Mouse (Mus musculus): ENCODE measurements around the gene Dgki. TPM values are rescaled to one million over a fixed set of nuclear protein-coding genes. Genes with fewer than 3 reads are reported as not detected.

Dgki gene
- polyA plus RNA-seq, 1 experiment from 2014 or later: 0.56 TPM

- peaks cover 43% of the 10 kb centered on the region for H3K4me1 ChIP-seq
- H3K9me3 ChIP-seq: no peaks in the 10 kb centered on the region
- no peaks in the 10 kb centered on the region for H3K27me3 ChIP-seq (replicated peaks; ENCODE audit: low read depth, poor library complexity, severe bottlenecking)
- no peak overlapping the region for H3K27ac ChIP-seq (replicated peaks)
- H3K4me3 ChIP-seq: no peak overlapping the region
- H3K36me3 ChIP-seq (replicated peaks): no peaks in the 10 kb centered on the region
- DNase-seq (ENCODE audit: low spot score): no peak
- WGBS: 69% methylated on average over 4 of the region's 4 CpGs
Measured at GRCm38 (mm10) chr6:37219110-37219509, 80.9 kb downstream of the Dgki start.

DNA sequence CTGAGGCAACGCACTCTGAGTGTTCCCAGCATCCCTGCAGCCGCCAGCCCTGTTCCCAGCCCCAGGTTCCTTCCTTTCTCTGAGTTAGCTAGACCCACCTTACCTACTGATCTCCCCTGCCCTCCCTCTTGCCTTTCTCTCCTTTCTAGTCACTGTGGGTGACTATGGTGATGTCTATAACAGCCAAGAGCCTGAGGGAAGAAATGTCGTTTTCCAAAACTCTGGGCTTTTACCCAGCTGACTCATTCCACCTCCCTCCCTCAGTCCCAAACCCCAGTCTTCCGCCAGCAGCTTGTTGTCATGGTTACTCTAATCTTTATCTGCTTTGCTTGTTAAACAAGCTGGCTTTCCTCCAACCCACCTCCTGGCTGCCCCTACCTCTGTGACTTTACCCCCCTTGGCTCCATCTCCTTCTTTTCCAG, 83.6 kb downstream of the Dgki start:
- Histone ChIP-seq H3K9me3 (no peaks in the 10 kb centered on the region), H3K27me3 (replicated peaks; ENCODE audit: low read depth, poor library complexity, severe bottlenecking) (no peaks in the 10 kb centered on the region), H3K4me3 (no peak overlapping the region), H3K4me1 (peaks cover 50% of the 10 kb centered on the region), H3K27ac (replicated peaks) (no peak overlapping the region), H3K36me3 (replicated peaks) (no peaks in the 10 kb centered on the region)
- 45% methylated on average over 4 of the region's 4 CpGs for WGBS
- DNase-seq (ENCODE audit: low spot score): no peak

GRCm38 (mm10) chr6:37215655-37216054, 84.3 kb downstream of the Dgki start:
- Histone ChIP-seq H3K4me3 (no peak overlapping the region), H3K4me1 (peaks cover 51% of the 10 kb centered on the region), H3K36me3 (replicated peaks) (no peaks in the 10 kb centered on the region), H3K27me3 (replicated peaks; ENCODE audit: low read depth, poor library complexity, severe bottlenecking) (no peaks in the 10 kb centered on the region), H3K9me3 (no peaks in the 10 kb centered on the region), H3K27ac (replicated peaks) (0 out of 2 replicates have a peak overlapping the region, but pooled peaks have one; percentile 4)
- WGBS: 31% methylated on average over 10 of the region's 10 CpGs
- DNase-seq (ENCODE audit: low spot score): no peak

DNA sequence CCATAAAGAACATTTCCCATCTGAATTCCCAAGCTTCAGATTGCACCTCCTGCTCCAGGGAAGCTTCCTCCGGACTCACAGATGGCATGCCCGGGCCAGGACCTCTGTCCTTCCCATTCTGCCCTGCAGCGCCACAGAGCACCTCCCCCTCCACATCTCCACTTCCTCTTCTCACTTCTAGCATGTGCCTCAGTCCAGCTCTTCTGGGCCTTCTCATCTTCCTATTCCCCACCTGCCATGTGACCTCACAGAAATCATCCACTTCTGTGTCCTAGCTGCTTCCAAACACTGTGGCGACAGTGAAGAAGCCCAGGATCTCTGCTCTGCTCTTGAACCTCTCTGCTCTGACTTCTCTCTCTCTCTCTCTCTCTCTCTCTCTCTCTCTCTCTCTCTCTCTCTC, 87.1 kb downstream of the Dgki start:
- Histone ChIP-seq H3K9me3 (no peaks in the 10 kb centered on the region), H3K27me3 (replicated peaks; ENCODE audit: low read depth, poor library complexity, severe bottlenecking) (no peaks in the 10 kb centered on the region), H3K4me3 (no peak overlapping the region), H3K27ac (replicated peaks) (no peak overlapping the region), H3K36me3 (replicated peaks) (no peaks in the 10 kb centered on the region), H3K4me1 (peaks cover 50% of the 10 kb centered on the region)
- peak; percentile 46 for DNase-seq (ENCODE audit: low spot score)
- WGBS: 42% methylated on average over 4 of the region's 4 CpGs

GRCm38 (mm10) chr6:37211545-37212247, 88.3 kb downstream of the Dgki start:
- Histone ChIP-seq H3K27me3 (replicated peaks; ENCODE audit: low read depth, poor library complexity, severe bottlenecking) (no peaks in the 10 kb centered on the region), H3K9me3 (no peaks in the 10 kb centered on the region), H3K36me3 (replicated peaks) (no peaks in the 10 kb centered on the region), H3K4me1 (peaks cover 48% of the 10 kb centered on the region), H3K27ac (replicated peaks) (peak overlapping the region; percentile 20; the same call in 1 of the 2 replicates), H3K4me3 (no peak overlapping the region)
- no peak for DNase-seq (ENCODE audit: low spot score)
- WGBS: 40% methylated on average over 9 of the region's 9 CpGs

GRCm38 (mm10) chr6:37202901-37203300, 97.1 kb downstream of the Dgki start:
- H3K36me3 ChIP-seq (replicated peaks): no peaks in the 10 kb centered on the region
- peaks cover 6% of the 10 kb centered on the region; the same call in 1 of the 2 replicates for H3K4me1 ChIP-seq
- no peak overlapping the region for H3K4me3 ChIP-seq
- 67% methylated on average over 4 of the region's 4 CpGs for WGBS
- no peak for DNase-seq (ENCODE audit: low spot score)
- no peak overlapping the region for H3K27ac ChIP-seq (replicated peaks)
- H3K27me3 ChIP-seq (replicated peaks; ENCODE audit: low read depth, poor library complexity, severe bottlenecking): no peaks in the 10 kb centered on the region
- H3K9me3 ChIP-seq: no peaks in the 10 kb centered on the region

DNA sequence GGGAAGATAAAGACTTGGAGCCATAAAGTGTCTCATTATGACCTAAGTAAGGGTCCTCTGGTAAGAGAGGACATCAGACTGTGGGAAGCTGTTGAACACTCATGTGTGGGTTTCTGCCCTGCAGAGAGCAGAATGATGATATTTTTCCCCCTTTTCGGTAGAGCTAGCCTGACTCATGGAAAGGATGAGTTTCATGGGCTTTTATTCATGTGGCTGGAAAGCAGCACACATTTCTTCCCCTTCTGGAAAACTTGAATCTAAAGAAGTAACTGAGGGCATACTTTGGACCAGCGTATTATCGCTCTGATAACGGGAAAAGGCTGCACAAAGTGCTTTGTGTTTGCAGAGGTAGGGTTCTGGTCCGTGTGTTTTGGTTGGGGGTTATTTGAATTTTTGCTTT, 99.1 kb downstream of the Dgki start:
- Histone ChIP-seq H3K4me3 (no peak overlapping the region), H3K27me3 (replicated peaks; ENCODE audit: low read depth, poor library complexity, severe bottlenecking) (no peaks in the 10 kb centered on the region), H3K9me3 (no peaks in the 10 kb centered on the region), H3K4me1 (peaks cover 10% of the 10 kb centered on the region; the same call in 1 of the 2 replicates), H3K36me3 (replicated peaks) (no peaks in the 10 kb centered on the region), H3K27ac (replicated peaks) (no peak overlapping the region)
- WGBS: 91% methylated on average over 5 of the region's 5 CpGs
- DNase-seq (ENCODE audit: low spot score): no peak

DNA sequence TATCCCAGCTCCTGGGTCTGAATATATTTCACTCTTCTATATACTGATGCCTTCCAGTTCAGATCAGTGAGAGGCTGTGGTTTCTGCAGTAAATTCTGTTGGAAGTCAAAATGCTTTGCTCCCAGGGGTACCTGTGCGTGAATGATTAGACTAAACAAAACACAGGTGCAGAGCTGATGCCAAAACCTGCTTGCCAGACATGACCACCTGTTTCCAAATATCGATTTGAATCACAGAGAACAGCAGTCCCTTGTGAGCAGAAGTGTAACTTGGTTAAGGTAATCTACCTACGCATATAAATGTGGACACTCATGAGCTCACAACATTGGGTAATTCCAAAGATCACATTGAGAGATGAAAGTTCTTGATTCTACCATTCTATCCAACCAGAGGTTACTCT, 100.5 kb downstream of the Dgki start:
- H3K27ac ChIP-seq (replicated peaks): no peak overlapping the region
- H3K9me3 ChIP-seq: no peaks in the 10 kb centered on the region
- DNase-seq (ENCODE audit: low spot score): no peak
- no peaks in the 10 kb centered on the region for H3K27me3 ChIP-seq (replicated peaks; ENCODE audit: low read depth, poor library complexity, severe bottlenecking)
- 91% methylated on average over 3 of the region's 3 CpGs for WGBS
- no peak overlapping the region for H3K4me3 ChIP-seq
- H3K4me1 ChIP-seq: peaks cover 10% of the 10 kb centered on the region; the same call in 1 of the 2 replicates
- H3K36me3 ChIP-seq (replicated peaks): no peaks in the 10 kb centered on the region

- 53% methylated on average over 13 of the region's 13 CpGs for WGBS
- H3K27me3 ChIP-seq (replicated peaks; ENCODE audit: low read depth, poor library complexity, severe bottlenecking): no peaks in the 10 kb centered on the region
- no peak overlapping the region for H3K4me3 ChIP-seq
- peaks cover 6% of the 10 kb centered on the region; the same call in 1 of the 2 replicates for H3K4me1 ChIP-seq
- H3K9me3 ChIP-seq: no peaks in the 10 kb centered on the region
- peak; percentile 32 for DNase-seq (ENCODE audit: low spot score)
- no peak overlapping the region for H3K27ac ChIP-seq (replicated peaks)
- no peaks in the 10 kb centered on the region for H3K36me3 ChIP-seq (replicated peaks)
Measured at GRCm38 (mm10) chr6:37197745-37198144, 102.2 kb downstream of the Dgki start.

- Histone ChIP-seq H3K9me3 (no peaks in the 10 kb centered on the region), H3K4me3 (no peak overlapping the region), H3K36me3 (replicated peaks) (no peaks in the 10 kb centered on the region), H3K27me3 (replicated peaks; ENCODE audit: low read depth, poor library complexity, severe bottlenecking) (no peaks in the 10 kb centered on the region), H3K27ac (replicated peaks) (no peak overlapping the region), H3K4me1 (peaks cover 6% of the 10 kb centered on the region; the same call in 1 of the 2 replicates)
- DNase-seq (ENCODE audit: low spot score): no peak
- WGBS: 89% methylated on average over 5 of the region's 5 CpGs
Measured at GRCm38 (mm10) chr6:37196870-37197269, 103.1 kb downstream of the Dgki start.

- Histone ChIP-seq H3K27ac (replicated peaks) (no peak overlapping the region), H3K4me3 (no peak overlapping the region), H3K27me3 (replicated peaks; ENCODE audit: low read depth, poor library complexity, severe bottlenecking) (no peaks in the 10 kb centered on the region), H3K4me1 (peaks cover 6% of the 10 kb centered on the region; the same call in 1 of the 2 replicates), H3K9me3 (no peaks in the 10 kb centered on the region), H3K36me3 (replicated peaks) (no peaks in the 10 kb centered on the region)
- WGBS: 76% methylated on average over 4 of the region's 4 CpGs
- DNase-seq (ENCODE audit: low spot score): no peak
Measured at GRCm38 (mm10) chr6:37195766-37196165, 104.2 kb downstream of the Dgki start.

- no peak overlapping the region for H3K4me3 ChIP-seq
- DNase-seq (ENCODE audit: low spot score): no peak
- no peak overlapping the region for H3K27ac ChIP-seq (replicated peaks)
- 87% methylated on average over 4 of the region's 4 CpGs for WGBS
- no peaks in the 10 kb centered on the region for H3K36me3 ChIP-seq (replicated peaks)
- no peaks in the 10 kb centered on the region for H3K9me3 ChIP-seq
- peaks cover 3% of the 10 kb centered on the region; the same call in 1 of the 2 replicates for H3K4me1 ChIP-seq
- H3K27me3 ChIP-seq (replicated peaks; ENCODE audit: low read depth, poor library complexity, severe bottlenecking): no peaks in the 10 kb centered on the region
Measured at GRCm38 (mm10) chr6:37181961-37182360, 118.0 kb downstream of the Dgki start.

GRCm38 (mm10) chr6:37171149-37171832, 128.7 kb downstream of the Dgki start:
- H3K9me3 ChIP-seq: no peaks in the 10 kb centered on the region; the same call in 1 of the 2 replicates
- WGBS: 77% methylated on average over 12 of the region's 12 CpGs
- no peaks in the 10 kb centered on the region for H3K36me3 ChIP-seq (replicated peaks)
- H3K27ac ChIP-seq (replicated peaks): no peak overlapping the region
- H3K4me3 ChIP-seq: no peak overlapping the region
- no peak for DNase-seq (ENCODE audit: low spot score)
- no peaks in the 10 kb centered on the region for H3K27me3 ChIP-seq (replicated peaks; ENCODE audit: low read depth, poor library complexity, severe bottlenecking)
- H3K4me1 ChIP-seq: peaks cover 4% of the 10 kb centered on the region; the same call in 1 of the 2 replicates
